Mouse (Mus musculus) left cerebral cortex, postnatal 4 days (tissue): ENCODE measurements at regions not wholly inside any gene's neighbourhood (a gene's known extent, or its start where the extent isn't known, plus 50 kb on each side); places are given as distances from the start of the nearest gene placed in this dataset.

Source experiments
- DNase-seq: peaks from one replicate; pipeline ENCODE4 v3.0.0-alpha.2; 2022
- intact Hi-C: fragments of 180-260 bp; cut with DNase I; formaldehyde crosslinking; loops from one replicate; pipeline ENCODE4 v1.15.1; 2025

DNA sequence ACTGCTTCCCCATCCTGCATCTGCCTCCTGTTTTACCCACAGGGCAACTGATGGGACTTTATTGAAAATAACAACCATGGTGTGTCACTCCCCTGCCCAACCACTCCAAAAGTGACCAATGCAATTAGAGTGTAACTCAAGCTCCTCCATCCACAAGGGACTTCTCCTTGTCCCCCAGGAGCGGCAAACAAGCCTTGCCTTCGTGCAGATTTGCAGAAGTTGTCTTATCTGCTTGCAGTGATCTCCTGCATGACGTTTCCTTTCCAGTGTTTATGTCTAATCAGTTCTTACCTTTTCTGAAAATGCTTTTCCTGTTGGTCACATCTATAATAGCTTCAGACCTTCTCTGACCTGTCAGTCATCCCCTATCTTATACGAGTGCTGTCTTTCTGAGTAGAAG lies 100.5 kb upstream of the Rxylt1 start:
- DNase-seq = no peak
- intact Hi-C loops = no loop called here

GRCm38 (mm10) chr10:122194139-122194538 lies 97.0 kb upstream of the Rxylt1 start:
- DNase-seq = no peak
- intact Hi-C loops = no loop called here

- intact Hi-C loops = no loop called here
- no peak for DNase-seq
These were observed 96.2 kb upstream of the Rxylt1 start for GRCm38 (mm10) chr10:122193343-122193742.

DNA sequence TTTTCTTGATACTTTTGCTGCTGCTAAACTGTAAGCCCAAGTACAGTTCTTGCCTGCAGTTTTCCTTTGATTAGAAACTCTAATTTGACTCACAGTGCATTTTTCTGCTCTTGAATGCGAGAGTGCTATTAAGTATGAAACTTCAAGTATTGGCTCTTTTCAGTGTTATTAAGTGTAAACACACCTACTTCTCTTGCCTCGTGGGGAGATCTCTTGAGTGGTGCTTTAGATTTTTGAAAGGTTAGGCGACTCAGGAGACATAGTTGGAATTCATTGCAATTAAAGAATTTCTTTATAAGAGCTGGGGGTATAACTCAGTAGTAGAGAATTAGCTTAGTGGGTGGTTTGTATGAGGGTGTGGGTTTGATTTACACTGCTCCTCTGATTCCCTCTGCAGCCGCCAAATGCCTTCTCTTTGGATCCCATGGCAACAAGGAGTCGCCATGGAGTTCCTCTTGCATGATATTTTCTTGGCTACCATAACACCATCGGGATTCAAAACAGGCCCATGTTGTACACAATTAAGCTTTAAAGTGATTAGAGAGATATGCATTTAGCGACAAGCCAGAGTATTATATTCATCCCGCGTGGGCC lies 88.1 kb upstream of the Rxylt1 start:
- no peak for DNase-seq
- intact Hi-C loops = loop anchor here (5.0 kb wide), 1 partner anchor 342 kb away; no protein-coding TSS in a partner anchor

DNA sequence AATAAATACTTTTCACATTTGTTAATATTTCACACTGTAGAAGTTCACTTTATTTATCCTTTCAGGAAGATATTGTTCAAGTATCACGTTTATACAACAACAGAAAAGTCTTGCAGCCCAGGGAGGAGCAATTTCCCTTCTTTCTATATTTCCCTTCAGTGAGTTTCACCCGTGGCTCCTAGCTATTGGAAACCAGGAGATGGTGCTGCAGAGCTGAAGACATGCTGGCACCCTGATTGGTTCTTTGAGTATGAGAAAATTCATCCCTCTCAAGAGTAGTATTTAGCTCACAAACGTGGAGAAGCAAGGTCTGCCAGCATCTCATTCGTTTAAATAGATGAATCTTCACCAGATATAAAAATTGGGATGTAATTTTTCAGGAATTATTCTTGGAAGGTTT lies 85.9 kb upstream of the Rxylt1 start:
- peak; percentile 32 for DNase-seq
- intact Hi-C loops = loop anchor here (5.0 kb wide), 1 partner anchor 264 kb away; the partner anchor contains the start of gene Avpr1a

GRCm38 (mm10) chr10:122149038-122149437 lies 51.9 kb upstream of the Rxylt1 start:
- intact Hi-C loops = no loop called here
- DNase-seq = no peak

- intact Hi-C loops = no loop called here
- no peak for DNase-seq
These were observed 51.4 kb upstream of the Rxylt1 start for GRCm38 (mm10) chr10:122148609-122149008.
